Mouse (Mus musculus) olfactory bulb, adult 2 months (tissue): Measurements from ENCODE around the gene Trpm2.

Source experiments
- CTCF ChIP-seq: fragments of 200-500 bp; IDR thresholded peaks from 2 replicates; pipeline ENCODE4 v1.5.1; 2012; ENCODE audit warnings: low read depth, mild to moderate bottlenecking, low read length, moderate library complexity; ENCODE audit not compliant: insufficient read depth
- POLR2A ChIP-seq: fragments of 200-500 bp; IDR thresholded peaks from 2 replicates; pipeline ENCODE4 v1.6.1; 2012; ENCODE audit warnings: mild to moderate bottlenecking, low read depth, low read length, moderate library complexity; ENCODE audit not compliant: insufficient read depth

DNA sequence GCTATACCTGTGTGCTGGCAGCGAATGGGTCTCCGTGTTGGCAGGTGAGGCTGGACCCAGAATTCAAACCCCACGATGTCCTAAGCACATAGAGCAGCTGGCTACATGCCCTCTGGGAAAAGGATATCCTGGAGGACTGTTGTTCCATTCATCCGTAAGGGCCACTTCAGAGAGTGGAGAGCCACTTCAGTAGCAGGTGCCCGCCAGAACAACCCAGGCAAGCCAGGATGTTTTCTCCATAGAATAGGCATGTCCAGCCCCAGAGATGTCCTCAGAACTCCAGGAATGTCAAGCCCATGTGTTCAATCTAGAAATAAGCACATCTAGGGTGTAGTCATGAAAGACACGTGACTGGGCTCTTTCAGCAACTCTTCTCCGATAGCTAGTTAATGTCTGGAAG, 100.7 kb downstream of the Trpm2 start:
- no peak for TF ChIP-seq CTCF
- no peak for TF ChIP-seq POLR2A
